Mouse (Mus musculus) layer of hippocampus, adult 9-11 months (tissue): ENCODE data around the gene Akirin2.
A peak's percentile ranks its signal among the peaks of the same experiment; 100 is the strongest.
"Not testable (repeated sequence)": the region's sequence is repeated elsewhere in the genome, so short reads cannot be mapped to it uniquely, and the experiment has no call there.

Experiments used
- DNase-seq: peaks from one replicate; pipeline ENCODE4 v3.0.0; 2022

Gene Akirin2

DNA sequence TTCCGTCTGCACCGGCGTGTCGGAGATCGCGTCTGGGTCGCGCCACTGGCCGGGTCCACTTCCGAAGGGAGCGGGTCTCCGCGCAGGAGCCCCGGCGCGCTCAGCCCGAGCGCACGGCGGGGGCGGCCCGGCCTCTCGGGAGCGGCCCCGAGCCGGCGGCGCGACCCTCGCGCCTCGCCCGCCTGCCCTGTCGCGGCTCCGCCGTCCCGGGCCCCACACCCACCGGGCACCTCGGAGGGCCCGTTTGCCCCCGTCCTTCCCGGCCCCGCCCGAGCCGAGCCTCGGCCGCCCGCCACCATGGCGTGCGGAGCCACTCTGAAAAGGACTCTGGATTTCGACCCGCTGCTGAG lies at the start of gene Akirin2:
Akirin2 (plus strand) TSS at position 190 of the 350 bp plus-strand sequence.
- no peak for DNase-seq

DNA sequence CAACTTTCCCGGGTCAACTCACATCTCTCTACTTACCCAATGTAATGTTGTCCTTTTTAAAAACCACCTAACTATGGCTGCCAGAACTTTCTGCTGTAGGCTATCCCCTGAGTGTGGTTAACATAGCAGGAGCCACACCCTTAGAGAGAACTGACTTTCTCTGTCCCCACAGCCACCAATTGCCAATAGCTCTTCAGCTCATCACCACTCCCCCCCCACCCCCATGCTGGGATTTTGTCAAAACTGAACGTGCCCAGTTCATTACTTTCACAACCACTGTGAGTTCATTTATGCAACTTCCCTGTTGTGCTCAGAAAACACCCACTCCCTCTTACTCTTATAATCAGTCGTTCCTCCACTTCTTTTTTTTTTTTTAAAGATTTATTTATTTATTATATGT lies 40.4 kb upstream of the Akirin2 start:
- DNase-seq = no peak

DNA sequence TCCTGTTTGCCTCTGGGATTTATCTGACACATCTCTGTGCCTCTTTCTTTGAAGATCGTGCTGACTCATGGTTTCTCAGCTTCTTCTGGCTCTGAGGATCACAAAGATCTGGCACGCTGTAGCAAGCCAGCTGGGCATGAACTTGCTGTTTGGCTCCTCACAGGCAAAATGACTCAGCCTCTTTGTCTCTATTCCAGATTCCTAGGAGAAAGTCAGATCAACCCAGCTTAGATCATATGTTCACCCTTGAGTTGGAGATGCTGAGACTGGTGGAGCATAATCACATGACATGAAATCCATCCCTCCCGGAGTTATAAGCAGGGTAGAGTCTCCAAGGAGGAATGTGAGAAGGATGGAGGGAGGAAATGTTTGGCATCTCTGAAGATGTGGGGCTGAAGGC lies 27.9 kb upstream of the Akirin2 start:
- peak; percentile 66 for DNase-seq

GRCm38 (mm10) chr4:34523586-34523985 lies 27.2 kb upstream of the Akirin2 start:
- DNase-seq = no peak

DNA sequence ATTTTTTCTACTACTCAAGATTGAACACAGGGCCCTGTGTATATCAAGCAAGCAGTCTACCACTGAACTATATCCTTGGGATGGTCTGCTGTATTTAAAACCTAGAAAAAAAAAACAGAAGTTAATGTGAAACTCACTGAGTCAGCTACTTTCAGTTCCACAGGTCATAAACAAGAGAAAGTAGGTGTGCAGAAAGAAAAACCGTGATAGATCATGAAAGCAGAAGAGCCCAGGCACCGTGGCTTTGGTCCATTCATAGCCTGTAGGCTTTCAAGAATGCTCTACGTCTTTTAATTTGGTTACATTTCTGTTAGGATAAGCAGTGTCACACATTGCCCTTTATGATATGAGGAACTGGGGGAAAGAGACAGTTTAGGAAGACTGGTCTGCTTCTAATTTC lies 24.0 kb upstream of the Akirin2 start:
- no peak for DNase-seq

DNA sequence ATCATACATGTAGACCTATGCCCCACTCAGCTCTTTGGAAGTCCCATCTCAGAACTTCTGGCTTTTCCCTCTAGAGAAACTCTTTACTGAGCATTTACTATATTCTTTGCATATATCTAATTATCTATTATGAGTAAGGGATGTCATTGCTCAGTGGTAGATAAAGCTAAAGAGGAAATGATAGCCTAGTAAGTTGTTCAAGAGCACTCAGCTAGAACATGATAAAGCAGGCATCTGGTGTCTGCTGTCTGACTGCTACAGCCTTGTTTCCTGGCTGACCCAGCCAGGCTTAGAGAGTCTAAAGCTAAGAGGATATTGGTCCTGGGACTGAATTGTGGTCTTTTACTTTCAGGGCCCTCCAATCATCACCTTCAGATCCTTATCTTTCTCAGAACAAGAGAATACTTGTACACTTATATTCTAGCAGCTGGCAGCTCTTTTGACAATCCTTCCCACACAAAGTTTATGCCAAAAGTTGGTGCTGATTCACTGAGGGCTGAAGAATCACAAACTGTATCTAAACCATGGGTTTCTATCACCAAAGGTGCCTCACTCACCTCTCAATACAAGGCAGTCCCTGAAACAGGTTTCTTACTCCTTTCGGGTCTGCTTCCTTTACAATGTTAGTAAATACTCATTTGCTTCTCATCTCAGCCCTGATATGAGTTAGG lies 22.2 kb upstream of the Akirin2 start:
- DNase-seq = no peak

- DNase-seq = no peak
Observed at GRCm38 (mm10) chr4:34529379-34529778, 21.4 kb upstream of the Akirin2 start.

- no peak for DNase-seq
Observed at GRCm38 (mm10) chr4:34529941-34530340, 20.8 kb upstream of the Akirin2 start.

DNA sequence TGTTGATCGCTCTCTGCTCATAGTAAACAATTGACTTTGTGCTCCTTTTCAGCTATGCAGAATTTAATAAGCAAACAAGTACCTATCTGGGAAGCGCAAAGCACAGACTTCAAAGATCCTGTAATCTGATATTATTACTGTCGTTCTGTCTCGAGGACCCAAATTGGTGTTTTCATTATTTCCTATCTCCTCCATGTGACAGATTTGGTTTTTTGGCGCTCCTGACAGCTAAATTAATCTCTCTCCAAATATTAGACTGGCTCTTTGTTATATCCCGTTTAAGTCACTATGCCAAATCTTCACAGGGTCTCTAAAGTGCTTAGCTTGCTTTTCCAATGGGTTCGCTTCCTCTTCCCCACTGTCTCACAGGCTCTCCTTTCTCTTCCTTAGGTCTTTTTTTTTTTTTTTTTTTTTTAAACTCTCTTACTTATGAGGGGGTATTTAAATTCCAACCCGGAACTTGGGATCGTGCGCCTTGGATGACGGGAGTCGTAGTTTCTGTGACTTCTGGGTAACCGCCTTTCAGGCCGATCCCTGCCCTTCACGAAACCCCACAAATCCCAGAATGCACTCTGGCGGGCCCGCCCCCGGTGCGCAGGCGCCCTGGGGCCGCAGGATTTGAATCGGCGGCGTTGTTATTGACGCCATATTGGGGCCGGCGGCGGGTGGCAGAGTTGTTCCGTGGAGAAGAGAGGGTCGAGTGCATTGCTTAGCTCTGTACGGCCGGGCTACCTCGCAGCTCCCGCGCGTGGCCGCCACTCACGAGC lies 573 bp upstream of the Akirin2 start:
- peak; percentile 97 for DNase-seq

- peak; percentile 34 for DNase-seq
Observed at GRCm38 (mm10) chr4:34551098-34551809, 517 bp downstream of the Akirin2 start.

DNA sequence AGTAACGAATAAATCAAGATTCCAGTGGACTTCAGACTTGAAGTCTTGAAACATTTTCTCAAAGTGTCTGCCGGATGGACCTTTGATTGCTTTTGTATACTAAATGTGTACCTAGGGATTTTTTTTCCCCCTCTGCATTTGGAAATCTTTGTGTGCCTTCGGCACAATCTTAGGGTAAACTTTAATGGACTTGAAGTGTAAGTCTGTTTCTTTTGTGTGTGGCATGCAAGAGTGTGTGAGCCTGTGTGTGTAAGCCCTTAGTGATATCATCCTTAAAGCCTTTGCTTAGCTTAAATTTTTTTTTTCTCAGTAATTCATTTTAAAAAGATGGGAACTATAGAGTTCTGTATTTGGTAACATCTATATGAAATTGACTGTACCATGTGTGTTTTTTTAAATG lies 1.2 kb downstream of the Akirin2 start:
- no peak for DNase-seq

DNA sequence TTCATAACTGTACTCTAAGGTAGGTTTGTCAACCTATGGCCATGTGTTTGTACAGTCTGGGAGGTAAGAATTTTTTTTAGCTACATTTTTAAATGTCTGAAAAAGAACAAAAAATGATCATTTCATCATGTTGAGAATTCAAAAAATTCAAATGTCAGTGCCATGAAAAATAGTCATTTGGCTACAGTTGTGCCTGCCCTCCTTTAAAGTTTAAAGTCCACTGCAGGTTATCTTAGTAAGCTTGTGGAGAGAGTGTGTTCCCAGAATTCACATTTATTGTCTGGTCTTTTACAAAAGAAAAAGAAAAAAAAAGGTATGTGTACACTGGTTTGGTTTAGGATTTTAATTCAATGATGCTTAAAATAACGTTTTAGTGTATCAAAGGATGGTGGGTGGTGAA lies 3.9 kb downstream of the Akirin2 start:
- DNase-seq = no peak

DNA sequence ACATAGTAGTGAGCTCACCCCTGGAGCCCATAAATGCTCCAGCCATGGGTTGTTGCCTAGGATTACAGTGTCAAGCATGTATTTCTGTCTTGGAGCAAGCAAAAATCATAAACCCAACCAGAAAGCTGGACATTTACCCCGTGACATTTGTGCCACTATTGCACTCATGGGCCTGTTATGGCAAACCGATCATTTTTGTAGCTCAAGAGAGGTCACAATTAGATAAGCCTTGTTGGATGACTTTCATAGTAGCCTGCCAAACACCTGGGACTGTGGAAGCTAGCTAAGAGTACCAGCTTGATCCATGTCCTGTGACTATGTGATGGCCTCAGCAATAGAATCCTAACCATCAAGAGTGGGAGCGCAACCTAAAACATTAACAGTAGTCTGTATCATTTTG lies 4.9 kb downstream of the Akirin2 start:
- DNase-seq = no peak

- DNase-seq = peak; percentile 26
Observed at GRCm38 (mm10) chr4:34556183-34556582, 5.4 kb downstream of the Akirin2 start.

DNA sequence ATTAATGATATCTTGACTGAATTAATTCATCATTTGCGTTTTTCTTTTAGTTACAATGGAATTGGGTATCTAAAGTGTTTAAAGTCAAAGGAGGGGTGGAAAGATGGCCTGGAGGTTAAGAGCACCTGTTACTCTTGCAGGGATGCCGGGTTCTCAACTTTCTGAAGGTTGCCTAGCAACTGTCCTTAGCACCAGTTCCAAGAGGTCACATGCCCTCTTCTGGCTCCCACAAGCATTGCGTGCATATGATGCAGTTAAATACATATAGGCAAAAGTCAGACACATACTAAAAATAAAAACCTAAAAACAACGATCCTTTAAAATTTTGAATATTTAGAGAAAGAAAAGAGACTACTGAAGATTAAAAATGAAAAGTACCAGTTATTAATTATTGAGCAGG lies 10.2 kb downstream of the Akirin2 start:
- DNase-seq = no peak

DNA sequence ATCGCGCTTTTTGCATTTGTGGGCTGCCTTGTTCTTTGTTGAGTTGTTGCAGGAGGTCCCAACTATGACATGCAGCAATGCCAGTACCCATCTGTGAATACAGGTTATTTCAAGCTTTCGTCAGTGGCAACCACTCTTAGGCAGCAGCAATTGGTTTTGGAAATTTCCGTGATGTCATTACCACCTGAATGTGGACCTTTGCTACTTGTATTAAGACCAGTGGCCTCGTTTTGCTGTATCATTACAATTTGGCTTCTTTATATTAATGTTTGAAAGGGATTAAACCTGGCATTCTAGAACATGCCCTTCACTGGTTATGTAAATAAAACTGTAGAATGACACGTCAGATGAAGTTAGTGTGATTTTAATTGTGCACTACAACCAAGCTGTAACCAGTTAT lies 15.5 kb downstream of the Akirin2 start:
- no peak for DNase-seq

DNA sequence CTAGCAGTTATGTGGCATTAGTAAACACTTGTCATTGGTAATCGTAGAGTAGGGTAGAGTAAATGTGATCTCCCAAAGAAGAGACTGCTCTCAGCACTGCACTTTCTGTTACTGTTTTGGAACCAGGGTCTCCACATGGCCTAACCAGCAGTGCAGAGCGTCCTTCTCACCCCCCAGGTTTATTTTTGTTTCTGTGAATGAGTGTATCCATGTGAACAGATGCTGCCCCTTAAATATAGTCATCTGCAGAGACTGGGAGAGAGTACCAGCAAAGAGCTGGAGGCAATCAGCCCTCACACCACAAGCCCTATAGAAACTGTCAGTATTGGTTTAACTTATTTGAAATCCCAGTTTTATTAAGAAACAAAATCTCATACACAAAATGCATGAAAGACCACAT lies 22.1 kb downstream of the Akirin2 start:
- DNase-seq = no peak

GRCm38 (mm10) chr4:34577028-34577427 lies 26.3 kb downstream of the Akirin2 start:
- DNase-seq = no peak

- DNase-seq = no peak
Observed at GRCm38 (mm10) chr4:34579215-34579614, 28.5 kb downstream of the Akirin2 start.

DNA sequence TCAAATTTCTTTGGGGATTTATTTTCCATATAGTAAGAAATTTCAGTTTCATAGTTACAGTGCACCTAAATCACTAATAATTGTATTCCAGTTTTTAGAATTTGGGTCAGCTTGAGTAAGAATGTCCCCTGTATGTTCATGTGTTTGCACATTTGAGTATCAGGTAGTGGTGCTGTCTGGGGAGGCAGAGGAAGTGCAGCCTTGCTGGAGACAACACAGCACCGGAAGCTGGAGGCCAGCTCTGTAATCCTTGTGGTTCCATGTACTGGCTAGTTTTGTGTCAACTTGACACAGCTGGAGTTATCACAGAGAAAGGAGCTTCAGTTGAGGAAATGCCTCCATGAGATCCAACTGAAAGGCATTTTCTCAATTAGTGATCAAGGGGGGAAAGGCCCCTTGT lies 30.8 kb downstream of the Akirin2 start:
- not testable (repeated sequence) for DNase-seq

DNA sequence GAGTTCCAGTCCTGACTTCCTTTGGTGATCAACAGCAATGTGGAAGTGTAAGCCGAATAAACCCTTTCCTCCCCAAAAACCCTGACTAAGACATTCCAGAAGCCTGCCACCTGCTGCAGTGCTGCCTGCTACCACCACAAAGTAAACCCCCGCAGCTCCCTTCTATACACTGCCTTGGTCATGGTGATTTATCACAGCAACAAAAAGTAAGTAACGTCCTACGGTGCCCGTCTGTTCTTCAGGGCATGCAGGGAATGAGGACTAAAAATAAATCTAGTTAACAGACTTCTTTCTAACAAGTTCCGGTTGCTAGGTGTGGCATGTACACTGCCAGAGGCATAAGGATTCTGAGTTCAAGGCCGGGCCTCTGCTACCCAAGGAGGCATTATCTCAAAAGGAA lies 31.3 kb downstream of the Akirin2 start:
- DNase-seq = peak; percentile 48

DNA sequence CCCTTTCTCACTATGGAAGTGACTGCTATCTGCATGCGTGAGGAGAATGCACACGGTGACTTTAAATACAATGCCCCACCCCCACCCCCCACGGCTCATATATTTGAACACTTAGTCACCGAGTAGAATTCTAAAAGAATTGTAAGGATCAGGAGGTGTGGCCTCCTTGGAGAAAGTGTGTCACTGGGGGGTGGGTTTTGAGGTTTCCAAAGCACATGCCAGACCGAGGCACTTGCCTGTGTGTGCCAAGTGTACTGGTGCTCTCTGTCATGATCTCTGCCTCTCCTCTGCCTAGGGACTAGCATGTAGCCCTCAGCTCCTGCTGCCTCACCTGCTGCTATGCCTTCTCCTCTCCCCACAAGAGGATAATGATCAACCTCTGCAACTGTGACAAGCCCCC lies 31.7 kb downstream of the Akirin2 start:
- no peak for DNase-seq

- no peak for DNase-seq
Observed at GRCm38 (mm10) chr4:34583427-34583826, 32.7 kb downstream of the Akirin2 start.
